Mouse (Mus musculus) stomach, postnatal 0 days (tissue): ENCODE measurements around the gene Usp3. TPM values are rescaled to one million over a fixed set of nuclear protein-coding genes. Genes with fewer than 3 reads are reported as not detected.

Experiments
- ATAC-seq: fragments of 200-750 bp; cut with Nextera tagmentation; 2 replicates; pipeline ENCODE4 v1.8.0; 2017; ENCODE audit not compliant: low FRiP score, low TSS enrichment
- DNase-seq: peaks from one replicate; pipeline ENCODE4 v3.0.0-alpha.2; 2016; ENCODE audit warnings: low spot score
- H3K27ac ChIP-seq: fragments of 300-500 bp; sonication (generic); replicated peaks from 2 replicates; pipeline ENCODE4 v1.5.1; 2014; ENCODE audit warnings: mild to moderate bottlenecking, control low read depth
- H3K27me3 ChIP-seq: fragments of 300-500 bp; sonication (generic); 2 replicates; pipeline ENCODE4 v1.6.1; 2014; ENCODE audit warnings: low read length; ENCODE audit not compliant: control insufficient read depth, insufficient read depth
- H3K36me3 ChIP-seq: fragments of 300-500 bp; sonication (generic); 2 replicates; pipeline ENCODE4 v1.6.1; 2014; ENCODE audit warnings: low read length, mixed read lengths; ENCODE audit not compliant: control insufficient read depth, insufficient read depth
- H3K4me1 ChIP-seq: fragments of 300-500 bp; sonication (generic); replicated peaks from 2 replicates; pipeline ENCODE4 v1.6.1; 2014; ENCODE audit warnings: antibody characterized with exemption; ENCODE audit not compliant: control insufficient read depth, insufficient read depth
- H3K4me2 ChIP-seq: fragments of 300-500 bp; sonication (generic); replicated peaks from 2 replicates; pipeline ENCODE4 v1.6.1; 2014; ENCODE audit warnings: low read depth, mild to moderate bottlenecking, control low read depth, moderate library complexity
- H3K4me3 ChIP-seq: fragments of 300-500 bp; sonication (generic); 2 replicates; pipeline ENCODE4 v1.5.1; 2014; ENCODE audit warnings: low read depth, low read length, control low read depth
- H3K9ac ChIP-seq: fragments of 300-500 bp; sonication (generic); 2 replicates; pipeline ENCODE4 v1.6.1; 2014; ENCODE audit warnings: mild to moderate bottlenecking, low read length, control low read depth, mixed read lengths
- H3K9me3 ChIP-seq: fragments of 300-500 bp; sonication (generic); 2 replicates; pipeline ENCODE4 v1.6.1; 2016; ENCODE audit warnings: low read length; ENCODE audit not compliant: control insufficient read depth
- CTCF ChIP-seq: IDR thresholded peaks from 2 replicates; pipeline ENCODE4 v1.5.1; 2016; ENCODE audit warnings: antibody characterized with exemption, low read depth, mild to moderate bottlenecking, moderate library complexity
- EP300 ChIP-seq: optimal IDR thresholded peaks from 2 replicates; pipeline ENCODE3; 2016; ENCODE audit warnings: antibody characterized with exemption
- WGBS: fragments of 180-500 bp; shearing (Covaris S2); extraction: QIAGEN DNeasy Blood & Tissue Kit; methylation state at CpG from one replicate; pipeline ENCODE4 v1.1.7; 2014; 5-methylcytosine and 5-hydroxymethylcytosine counted together
- polyA plus RNA-seq: library from polyadenylated mRNA; unstranded; fragments of >200 nt; fragmentation: Nextera tagmentation; extraction: Ambion mirVana; gene quantifications from 2 replicates; pipeline ENCODE4 v1.2.1, GENCODE M21; 2015

The Usp3 gene
- polyA plus RNA-seq, 1 experiment from 2014 or later, result 49.2 TPM

GRCm38 (mm10) chr9:66477785-66478184, 115.2 kb downstream of the Usp3 start:
- Histone ChIP-seq H3K36me3 (peaks cover 14% of the 10 kb centered on the region), H3K27ac (no peak overlapping the region), H3K4me2 (no peak overlapping the region), H3K9ac (no peak overlapping the region), H3K27me3 (no peaks in the 10 kb centered on the region), H3K4me1 (no peaks in the 10 kb centered on the region), H3K9me3 (no peaks in the 10 kb centered on the region), H3K4me3 (no peak overlapping the region)
- 67% methylated on average over 2 of the region's 2 CpGs for WGBS
- ATAC-seq (no peak), DNase-seq (no peak)
- no peak for TF ChIP-seq EP300
- no peak for TF ChIP-seq CTCF

- DNase-seq, result no peak
- Histone ChIP-seq H3K27ac (no peak overlapping the region), H3K4me1 (no peaks in the 10 kb centered on the region)
Measured at GRCm38 (mm10) chr9:66465087-66465486, 127.9 kb downstream of the Usp3 start.

More at GRCm38 (mm10) chr9:66465087-66465486, 127.9 kb downstream of the Usp3 start:
- WGBS, result 51% methylated on average over 4 of the region's 4 CpGs
- no peaks in the 10 kb centered on the region for H3K9me3 ChIP-seq
- H3K9ac ChIP-seq, result no peak overlapping the region
- H3K4me2 ChIP-seq, result no peak overlapping the region
- peaks cover 10% of the 10 kb centered on the region for H3K36me3 ChIP-seq
- TF ChIP-seq EP300, result no peak
- TF ChIP-seq CTCF, result peak; percentile 82
- no peak overlapping the region for H3K4me3 ChIP-seq
- ATAC-seq, result no peak
- H3K27me3 ChIP-seq, result no peaks in the 10 kb centered on the region

Other genes with a start within 250 kb of the Usp3 start
- 7.7 and 8.1 TPM in 2 replicates for gene Herc1, start 242.7 kb downstream of the Usp3 start, polyA plus RNA-seq
- 30.8 and 33.8 TPM in 2 replicates for gene Fbxl22, start 78.5 kb downstream of the Usp3 start, polyA plus RNA-seq
- gene Car12, start 120.5 kb upstream of the Usp3 start, polyA plus RNA-seq, result 11.1 and 11.3 TPM in 2 replicates
- gene Aph1b, start 202.3 kb upstream of the Usp3 start, polyA plus RNA-seq, result 6.4 and 7.3 TPM in 2 replicates
- 0.12 and 0.23 TPM in 2 replicates for gene Gm10647, start 203.9 kb upstream of the Usp3 start, polyA plus RNA-seq
- 3.0 and 3.2 TPM in 2 replicates for gene Aph1c, start 241.6 kb upstream of the Usp3 start, polyA plus RNA-seq